Mouse (Mus musculus): Measurements from ENCODE around the gene Klf6.

- TF ChIP-seq CTCF (IDR thresholded peaks at IDR 0.05) = no peak
- TF ChIP-seq EP300 (IDR thresholded peaks at IDR 0.05; ENCODE audit: insufficient read depth, low read depth, low read length) = peak; percentile 90
These were observed at the start of gene Klf6 for GRCm38 (mm10) chr13:5861157-5862002.
